ENCODE assay signal across 10 mouse cellular contexts in the genomic region with DNA sequence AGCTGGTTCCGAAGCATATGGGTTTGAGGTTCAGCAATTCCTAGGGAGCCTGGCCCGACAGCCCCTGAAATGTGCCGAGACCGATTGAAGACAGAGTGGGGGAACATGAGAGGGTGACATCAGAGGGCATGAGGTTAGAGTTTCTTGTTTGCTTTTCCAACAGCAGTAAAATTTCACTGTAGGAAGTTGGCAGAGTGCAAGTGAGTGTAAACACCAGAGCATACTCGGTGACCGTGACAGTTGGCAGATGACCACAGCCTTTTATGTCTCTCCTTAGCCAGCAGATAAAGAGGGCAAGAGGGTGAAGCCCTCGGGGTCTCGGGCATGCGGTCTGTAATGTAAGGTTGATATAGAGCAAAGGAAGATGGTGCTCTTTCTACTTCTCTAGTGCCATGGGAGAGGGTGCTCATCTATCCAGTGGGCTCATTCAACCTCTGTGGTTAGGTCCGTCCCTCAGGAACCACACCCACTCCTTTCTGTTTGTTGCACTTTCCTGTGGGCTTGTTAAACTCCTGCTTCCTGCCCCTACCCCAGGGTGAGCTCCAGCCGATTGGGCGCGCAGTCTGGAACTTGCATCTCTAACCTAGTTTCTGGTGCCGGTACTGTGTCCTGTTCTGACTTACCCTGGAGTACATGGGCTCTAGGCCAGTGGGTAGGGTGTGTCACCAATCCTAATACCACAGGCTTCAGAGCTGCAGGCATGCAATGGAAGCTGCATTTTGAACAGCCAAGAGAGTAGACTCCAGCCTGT. TPM values are rescaled to one million over a fixed set of nuclear protein-coding genes. Genes with fewer than 3 reads are reported as not detected.
DNase-seq lines count a peak whose midpoint lies in the region; ATAC-seq and TF ChIP-seq lines count a peak whose summit lies in the region.
"Had no signal": no experiment of that assay in that cellular context is flagged by ENCODE, and none has a peak within 500 bp of the region (broad histone marks: within the 10 kb centered on the region; RNA-seq: fewer than 3 reads in every experiment).

No protein-coding gene starts in this region.

- H3K27ac ChIP-seq in layer of hippocampus, adult 2 months: no peak overlapping the region
- H3K27ac ChIP-seq: left cerebral cortex, adult 2 months had no signal

- no peak for TF ChIP-seq CTCF in layer of hippocampus, adult 2 months (conservative IDR thresholded peaks at IDR 0.05)

- H3K4me3 ChIP-seq in layer of hippocampus, adult 2 months: no peak overlapping the region
- H3K4me3 ChIP-seq: left cerebral cortex, adult 2 months had no signal

- DNase-seq in kidney, adult 18-20 months: peak; percentile 23
- no peak for DNase-seq in kidney, adult 8-10 months
- DNase-seq in heart, adult 8-10 months (ENCODE audit: low spot score): peak; percentile 59
- peak; percentile 33 to 54 for DNase-seq in kidney, postnatal 36 days
- DNase-seq in ovary, postnatal 10 days (ENCODE audit: low spot score): no peak
- DNase-seq in layer of hippocampus, adult 2 months (ENCODE audit: low spot score in 2 of 2): no peak
- no peak for DNase-seq in embryo, embryonic 9.5 days (ENCODE audit: extremely low spot score)
- DNase-seq: cerebellum, adult 9-10 months had no signal

- peak; percentile 43 for ATAC-seq in megakaryocyte progenitor cell, adult 5-6 weeks (replicated peaks; ENCODE audit: poor library complexity)

RNA-seq across cellular contexts. Expression of gene Galnt10, which starts 43.1 kb away (rescaled TPM):
- total RNA-seq in heart, adult 8-10 months (2022): 1 to 10 TPM; 5.7 to 8.1 (median 6.9) TPM
- total RNA-seq in megakaryocyte progenitor cell, adult 5-6 weeks (2015): 4.0 and 4.8 TPM in 2 replicates
- total RNA-seq in megakaryocyte progenitor cell, adult 5-6 weeks (2017): 7.0 and 8.8 TPM in 2 replicates
- total RNA-seq in layer of hippocampus, adult 2 months (2021): 1 to 10 TPM; 6.3 TPM

Comparison
In these comparisons a context has a peak if more than half of its experiments do, and no peak if none do; other contexts are left out.
1. DNase-seq: peak in kidney, adult 18-20 months (single experiment), heart, adult 8-10 months (single experiment) and kidney, postnatal 36 days (2 of 2); none in kidney, adult 8-10 months (0 of 2), ovary, postnatal 10 days (single experiment), layer of hippocampus, adult 2 months (0 of 2) and embryo, embryonic 9.5 days (single experiment).